In the genomic region with DNA sequence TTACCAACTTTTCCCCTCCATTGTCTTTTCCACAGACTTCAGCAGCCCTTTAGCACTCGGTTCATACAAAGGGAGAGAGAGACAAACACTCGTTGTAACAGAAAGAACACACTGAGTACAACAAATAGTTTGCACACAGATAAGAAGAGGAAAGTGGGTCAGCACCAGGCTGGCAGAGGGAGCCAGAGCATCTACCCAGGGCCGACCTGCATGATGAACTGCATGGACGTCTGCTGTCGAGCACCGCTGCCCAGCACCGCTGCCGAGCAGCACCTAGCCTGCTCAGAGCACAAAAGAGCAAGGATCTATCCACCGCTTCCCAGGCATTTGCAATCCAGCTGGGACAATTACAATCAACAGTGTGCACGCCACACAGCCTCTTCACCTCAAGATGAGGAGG, we compare ENCODE assay signal across 18 mouse cellular contexts. TPM values are rescaled to one million over a fixed set of nuclear protein-coding genes. Genes with fewer than 3 reads are reported as not detected.
A peak's percentile ranks its signal among the peaks of the same experiment; 100 is the strongest.
DNase-seq lines count a peak whose midpoint lies in the region; ATAC-seq and TF ChIP-seq lines count a peak whose summit lies in the region.
"Had no signal": no experiment of that assay in that cellular context is flagged by ENCODE, and none has a peak within 500 bp of the region (broad histone marks: within the 10 kb centered on the region; RNA-seq: fewer than 3 reads in every experiment).

No protein-coding gene starts in this region.

- DNase-seq in adrenal gland, postnatal 14 days: peak; percentile 41
- no peak for DNase-seq in adrenal gland, postnatal 10 days
- DNase-seq in kidney, postnatal 10 days: no peak
- DNase-seq in midbrain, embryonic 11.5 days (ENCODE audit: low spot score, missing footprints): no peak
- no peak for DNase-seq in midbrain, postnatal 0 days (ENCODE audit: low spot score)
- DNase-seq in heart, postnatal 10 days: no peak
- DNase-seq: cerebellum, postnatal 25 days; gastrocnemius, postnatal 14 days; kidney, adult 9 months; layer of hippocampus, adult 9-11 months; liver, embryonic 13.5 days; right cerebral cortex, adult 18-20 months; spleen, adult 18-20 months had no signal

- no peak overlapping the region for H3K27ac ChIP-seq in kidney, embryonic 14.5 days (ENCODE audit: low read depth, low read length)
- no peak overlapping the region for H3K27ac ChIP-seq in midbrain, embryonic 11.5 days (ENCODE audit: low read depth, low read length)
- no peak overlapping the region for H3K27ac ChIP-seq in midbrain, postnatal 0 days (ENCODE audit: low read depth, low read length)
- H3K27ac ChIP-seq in neural tube, embryonic 13.5 days (replicated peaks): 0 out of 2 replicates have a peak overlapping the region, but pooled peaks have one; percentile 13
- H3K27ac ChIP-seq: embryonic facial prominence, embryonic 13.5 days; liver, embryonic 13.5 days had no signal

- no peak overlapping the region for H3K4me2 ChIP-seq in kidney, embryonic 14.5 days (replicated peaks; ENCODE audit: low read depth, low read length)
- 0 out of 2 replicates have a peak overlapping the region, but pooled peaks have one; percentile 3 for H3K4me2 ChIP-seq in midbrain, embryonic 11.5 days
- H3K4me2 ChIP-seq in midbrain, postnatal 0 days (ENCODE audit: low read depth, low read length, poor library complexity, severe bottlenecking): no peak overlapping the region
- H3K4me2 ChIP-seq in neural tube, embryonic 13.5 days: no peak overlapping the region
- H3K4me2 ChIP-seq: embryonic facial prominence, embryonic 13.5 days; heart, embryonic 12.5 days; liver, embryonic 13.5 days had no signal

- no peak overlapping the region for H3K4me3 ChIP-seq in kidney, embryonic 14.5 days (ENCODE audit: low read length)
- no peak overlapping the region for H3K4me3 ChIP-seq in midbrain, embryonic 11.5 days (ENCODE audit: low read depth, low read length)
- H3K4me3 ChIP-seq in midbrain, postnatal 0 days (ENCODE audit: low read depth, low read length): no peak overlapping the region
- no peak overlapping the region for H3K4me3 ChIP-seq in neural tube, embryonic 13.5 days
- H3K4me3 ChIP-seq: embryonic facial prominence, embryonic 13.5 days; heart, embryonic 12.5 days; liver, embryonic 13.5 days had no signal

- intact Hi-C loops in heart, postnatal 10 days (cut with DNase I): loop anchor here (2.0 kb wide), 1 partner anchor 19 kb away; no protein-coding TSS in a partner anchor

- no peaks in the 10 kb centered on the region for H3K27me3 ChIP-seq in kidney, embryonic 14.5 days (ENCODE audit: control insufficient read depth, insufficient read depth, low read length)
- no peaks in the 10 kb centered on the region for H3K27me3 ChIP-seq in midbrain, embryonic 11.5 days (ENCODE audit: control insufficient read depth, insufficient read depth, low read length)
- H3K27me3 ChIP-seq in midbrain, postnatal 0 days (ENCODE audit: insufficient read depth, low read length): no peaks in the 10 kb centered on the region
- H3K27me3 ChIP-seq in neural tube, embryonic 13.5 days: no peaks in the 10 kb centered on the region
- H3K27me3 ChIP-seq: embryonic facial prominence, embryonic 13.5 days; heart, embryonic 12.5 days; liver, embryonic 13.5 days; Patski had no signal

- 46% methylated on average over 10 of the region's 10 CpGs for WGBS in kidney, embryonic 14.5 days
- WGBS in midbrain, embryonic 11.5 days: 38% methylated on average over 10 of the region's 10 CpGs
- WGBS in midbrain, postnatal 0 days: 41% methylated on average over 10 of the region's 10 CpGs
- 37% methylated on average over 10 of the region's 10 CpGs for WGBS in neural tube, embryonic 13.5 days

- H3K36me3 ChIP-seq in kidney, embryonic 14.5 days (ENCODE audit: control insufficient read depth, insufficient read depth, low read length): no peaks in the 10 kb centered on the region
- no peaks in the 10 kb centered on the region for H3K36me3 ChIP-seq in midbrain, embryonic 11.5 days (ENCODE audit: control insufficient read depth, insufficient read depth, low read length)
- H3K36me3 ChIP-seq in midbrain, postnatal 0 days (ENCODE audit: insufficient read depth, low read length): no peaks in the 10 kb centered on the region
- no peaks in the 10 kb centered on the region for H3K36me3 ChIP-seq in neural tube, embryonic 13.5 days
- H3K36me3 ChIP-seq: embryonic facial prominence, embryonic 13.5 days; heart, embryonic 12.5 days; liver, embryonic 13.5 days had no signal

- H3K4me1 ChIP-seq in kidney, embryonic 14.5 days (ENCODE audit: control insufficient read depth, insufficient read depth, low read length): peaks cover 23% of the 10 kb centered on the region
- peaks cover 10% of the 10 kb centered on the region for H3K4me1 ChIP-seq in midbrain, embryonic 11.5 days (ENCODE audit: control insufficient read depth, insufficient read depth, low read length)
- peaks cover 3% of the 10 kb centered on the region; the same call in 1 of the 2 replicates for H3K4me1 ChIP-seq in midbrain, postnatal 0 days (ENCODE audit: insufficient read depth, low read length)
- H3K4me1 ChIP-seq in neural tube, embryonic 13.5 days (replicated peaks): peaks cover 43% of the 10 kb centered on the region

- no peaks in the 10 kb centered on the region for H3K9me3 ChIP-seq in kidney, embryonic 14.5 days (ENCODE audit: control insufficient read depth, low read length)
- H3K9me3 ChIP-seq in midbrain, embryonic 11.5 days (ENCODE audit: control insufficient read depth, low read length): no peaks in the 10 kb centered on the region
- H3K9me3 ChIP-seq in midbrain, postnatal 0 days (ENCODE audit: low read length): no peaks in the 10 kb centered on the region
- no peaks in the 10 kb centered on the region for H3K9me3 ChIP-seq in neural tube, embryonic 13.5 days
- H3K9me3 ChIP-seq: embryonic facial prominence, embryonic 13.5 days; heart, embryonic 12.5 days; liver, embryonic 13.5 days had no signal

- no peak for TF ChIP-seq CTCF in midbrain, postnatal 0 days (IDR thresholded peaks at IDR 0.05)

- ATAC-seq in kidney, embryonic 14.5 days (ENCODE audit: low FRiP score, low TSS enrichment): peak; percentile 56; the same call in 1 of the 2 replicates
- ATAC-seq in midbrain, embryonic 11.5 days (ENCODE audit: low FRiP score): peak; percentile 61; the same call in 1 of the 2 replicates
- ATAC-seq in midbrain, postnatal 0 days (ENCODE audit: low FRiP score): no peak
- ATAC-seq in neural tube, embryonic 13.5 days (ENCODE audit: low read depth): no peak
- ATAC-seq: Patski had no signal

- no peak overlapping the region for H3K9ac ChIP-seq in kidney, embryonic 14.5 days (ENCODE audit: low read depth, low read length)
- 0 out of 2 replicates have a peak overlapping the region, but pooled peaks have one; percentile 14 for H3K9ac ChIP-seq in midbrain, embryonic 11.5 days (ENCODE audit: low read length)
- no peak overlapping the region for H3K9ac ChIP-seq in midbrain, postnatal 0 days (replicated peaks; ENCODE audit: low read length, poor library complexity, severe bottlenecking)
- H3K9ac ChIP-seq in neural tube, embryonic 13.5 days: no peak overlapping the region
- H3K9ac ChIP-seq: embryonic facial prominence, embryonic 13.5 days; heart, embryonic 12.5 days; liver, embryonic 13.5 days had no signal

RNA-seq across cellular contexts. Expression of a gene that starts 19.9 kb away (rescaled TPM):
- total RNA-seq in adrenal gland, postnatal 14 days (2021): 88.4 and 101 TPM in 2 replicates
- 10 to 100 TPM; 82.6 to 87.9 TPM for total RNA-seq in adrenal gland, postnatal 10 days (2021)
- 54.4 and 88.8 TPM in 2 replicates for polyA plus RNA-seq in kidney, embryonic 14.5 days (2014; fragmentation: Nextera tagmentation; extraction: Ambion mirVana)
- 104 and 105 TPM in 2 replicates for polyA plus RNA-seq in midbrain, embryonic 11.5 days (2014; fragmentation: Nextera tagmentation; extraction: Ambion mirVana)
- total RNA-seq in midbrain, postnatal 0 days (2014; rRNA removed): 33.5 and 45.5 TPM in 2 replicates
- polyA plus RNA-seq in midbrain, postnatal 0 days (2015; fragmentation: Nextera tagmentation; extraction: Ambion mirVana): 39.5 and 41.0 TPM in 2 replicates
- 79.3 TPM in 2 replicates for polyA plus RNA-seq in neural tube, embryonic 13.5 days (2015; fragmentation: Nextera tagmentation; extraction: Ambion mirVana)
- 10 to 100 TPM; 62.5 to 74.8 TPM for total RNA-seq in heart, postnatal 10 days (2021)

Comparison
In these comparisons a context has a peak if more than half of its experiments do, and no peak if none do; other contexts are left out.
1. ATAC-seq: peak in kidney, embryonic 14.5 days (single experiment) and midbrain, embryonic 11.5 days (single experiment); none in midbrain, postnatal 0 days (single experiment) and neural tube, embryonic 13.5 days (single experiment).